Mouse (Mus musculus): ENCODE results near the gene Impg1. TPM values are rescaled to one million over a fixed set of nuclear protein-coding genes. Genes with fewer than 3 reads are reported as not detected.
"Not testable (repeated sequence)": the region's sequence is repeated elsewhere in the genome, so short reads cannot be mapped to it uniquely, and the experiment has no call there.

Impg1 gene
- polyA plus RNA-seq, 1 experiment from 2014 or later: not detected

- Histone ChIP-seq H3K4me1 (no peaks in the 10 kb centered on the region), H3K4me2 (replicated peaks) (no peak overlapping the region)
- no peak; the same call in 1 of the 2 replicates for ATAC-seq (replicated peaks)
Measured at GRCm38 (mm10) chr9:80340927-80341326, 124.4 kb downstream of the Impg1 start.

GRCm38 (mm10) chr9:80338026-80338425 lies 127.3 kb downstream of the Impg1 start:
- Histone ChIP-seq H3K4me3 (no peak overlapping the region), H3K36me3 (no peaks in the 10 kb centered on the region), H3K27me3 (0 out of 2 replicates have a peak, but pooled peaks cover 6% of the 10 kb centered on the region), H3K4me2 (replicated peaks) (no peak overlapping the region), H3K27ac (replicated peaks) (no peak overlapping the region), H3K4me1 (peaks cover 5% of the 10 kb centered on the region; the same call in 1 of the 2 replicates), H3K9me3 (no peaks in the 10 kb centered on the region), H3K9ac (replicated peaks) (no peak overlapping the region)
- 89% methylated on average over 6 of the region's 6 CpGs for WGBS
- ATAC-seq (replicated peaks): no peak

More at GRCm38 (mm10) chr9:80340927-80341326, 124.4 kb downstream of the Impg1 start:
- Histone ChIP-seq H3K9me3 (no peaks in the 10 kb centered on the region), H3K4me3 (no peak overlapping the region), H3K36me3 (no peaks in the 10 kb centered on the region), H3K27ac (replicated peaks) (no peak overlapping the region), H3K9ac (replicated peaks) (no peak overlapping the region), H3K27me3 (no peaks in the 10 kb centered on the region)
- WGBS: 24% methylated on average over 1 of the region's 1 CpGs

GRCm38 (mm10) chr9:80335660-80336357 lies 129.5 kb downstream of the Impg1 start:
- Histone ChIP-seq H3K9ac (replicated peaks) (no peak overlapping the region), H3K36me3 (no peaks in the 10 kb centered on the region), H3K9me3 (no peaks in the 10 kb centered on the region), H3K4me2 (replicated peaks) (no peak overlapping the region), H3K27me3 (0 out of 2 replicates have a peak, but pooled peaks cover 6% of the 10 kb centered on the region), H3K4me3 (no peak overlapping the region), H3K27ac (replicated peaks) (no peak overlapping the region), H3K4me1 (peaks cover 8% of the 10 kb centered on the region)
- no peak for ATAC-seq (replicated peaks)
- WGBS: 89% methylated on average over 13 of the region's 13 CpGs

- Histone ChIP-seq H3K4me1 (peaks cover 8% of the 10 kb centered on the region), H3K9ac (replicated peaks) (no peak overlapping the region), H3K27ac (replicated peaks) (no peak overlapping the region), H3K4me2 (replicated peaks) (no peak overlapping the region), H3K36me3 (no peaks in the 10 kb centered on the region), H3K9me3 (no peaks in the 10 kb centered on the region), H3K27me3 (0 out of 2 replicates have a peak, but pooled peaks cover 6% of the 10 kb centered on the region), H3K4me3 (no peak overlapping the region)
- no peak for ATAC-seq (replicated peaks)
- WGBS: 64% methylated on average over 14 of the region's 14 CpGs
Measured at GRCm38 (mm10) chr9:80333998-80334605, 131.2 kb downstream of the Impg1 start.

- H3K9me3 ChIP-seq: no peaks in the 10 kb centered on the region
- H3K9ac ChIP-seq (replicated peaks): 0 out of 2 replicates have a peak overlapping the region, but pooled peaks have one; percentile 22
- H3K4me3 ChIP-seq: no peak overlapping the region
- no peaks in the 10 kb centered on the region for H3K36me3 ChIP-seq
- H3K4me1 ChIP-seq: peaks cover 8% of the 10 kb centered on the region
- WGBS: 30% methylated on average over 8 of the region's 8 CpGs
- H3K4me2 ChIP-seq (replicated peaks): no peak overlapping the region
- H3K27me3 ChIP-seq: 0 out of 2 replicates have a peak, but pooled peaks cover 6% of the 10 kb centered on the region
- no peak overlapping the region for H3K27ac ChIP-seq (replicated peaks)
- no peak for ATAC-seq (replicated peaks)
Measured at GRCm38 (mm10) chr9:80333466-80333865, 131.8 kb downstream of the Impg1 start.

- peaks cover 8% of the 10 kb centered on the region for H3K4me1 ChIP-seq
- peak; percentile 83 for ATAC-seq (replicated peaks)
- H3K9ac ChIP-seq (replicated peaks): 0 out of 2 replicates have a peak overlapping the region, but pooled peaks have one; percentile 22
- no peak overlapping the region for H3K27ac ChIP-seq (replicated peaks)
- 0 out of 2 replicates have a peak, but pooled peaks cover 6% of the 10 kb centered on the region for H3K27me3 ChIP-seq
- H3K4me2 ChIP-seq (replicated peaks): peak overlapping the region; percentile 50
- no peaks in the 10 kb centered on the region for H3K36me3 ChIP-seq
- WGBS: 14% methylated on average over 14 of the region's 14 CpGs
- peak overlapping the region; percentile 23 for H3K4me3 ChIP-seq
- no peaks in the 10 kb centered on the region for H3K9me3 ChIP-seq
Measured at GRCm38 (mm10) chr9:80332153-80332552, 133.1 kb downstream of the Impg1 start.

- H3K27me3 ChIP-seq; H3K9ac ChIP-seq (replicated peaks); H3K4me1 ChIP-seq; H3K4me2 ChIP-seq (replicated peaks); H3K4me3 ChIP-seq; H3K36me3 ChIP-seq; H3K27ac ChIP-seq (replicated peaks); ATAC-seq (replicated peaks); H3K9me3 ChIP-seq: not testable (repeated sequence)
- WGBS: 96% methylated on average over 2 of the region's 2 CpGs
Measured at GRCm38 (mm10) chr9:80321051-80321887, 144.0 kb downstream of the Impg1 start.

- Histone ChIP-seq H3K4me2 (replicated peaks) (no peak overlapping the region), H3K27ac (replicated peaks) (no peak overlapping the region), H3K9me3 (no peaks in the 10 kb centered on the region), H3K27me3 (no peaks in the 10 kb centered on the region), H3K36me3 (no peaks in the 10 kb centered on the region), H3K4me3 (no peak overlapping the region), H3K9ac (replicated peaks) (no peak overlapping the region), H3K4me1 (no peaks in the 10 kb centered on the region)
- no peak for ATAC-seq (replicated peaks)
- 91% methylated on average over 6 of the region's 6 CpGs for WGBS
Measured at GRCm38 (mm10) chr9:80318027-80318426, 147.3 kb downstream of the Impg1 start.

- Histone ChIP-seq H3K27ac (replicated peaks) (no peak overlapping the region), H3K36me3 (no peaks in the 10 kb centered on the region), H3K9me3 (no peaks in the 10 kb centered on the region), H3K4me1 (no peaks in the 10 kb centered on the region), H3K4me3 (no peak overlapping the region), H3K9ac (replicated peaks) (no peak overlapping the region), H3K27me3 (no peaks in the 10 kb centered on the region), H3K4me2 (replicated peaks) (no peak overlapping the region)
- no peak for ATAC-seq (replicated peaks)
- 95% methylated on average over 6 of the region's 6 CpGs for WGBS
Measured at GRCm38 (mm10) chr9:80315922-80316321, 149.4 kb downstream of the Impg1 start.

- 82% methylated on average over 5 of the region's 5 CpGs for WGBS
- H3K4me2 ChIP-seq (replicated peaks): no peak overlapping the region
Measured at GRCm38 (mm10) chr9:80313610-80314009, 151.7 kb downstream of the Impg1 start.

GRCm38 (mm10) chr9:80307629-80308028 lies 157.7 kb downstream of the Impg1 start:
- no peak overlapping the region for H3K4me2 ChIP-seq (replicated peaks)
- H3K9ac ChIP-seq (replicated peaks): no peak overlapping the region
- 0 out of 2 replicates have a peak, but pooled peaks cover 4% of the 10 kb centered on the region for H3K4me1 ChIP-seq
- ATAC-seq (replicated peaks): peak; percentile 43; the same call in 1 of the 2 replicates
- no peak overlapping the region for H3K4me3 ChIP-seq
- no peaks in the 10 kb centered on the region for H3K27me3 ChIP-seq
- WGBS: 84% methylated on average over 13 of the region's 13 CpGs
- H3K9me3 ChIP-seq: no peaks in the 10 kb centered on the region
- no peaks in the 10 kb centered on the region for H3K36me3 ChIP-seq
- H3K27ac ChIP-seq (replicated peaks): no peak overlapping the region

More at GRCm38 (mm10) chr9:80313610-80314009, 151.7 kb downstream of the Impg1 start:
- Histone ChIP-seq H3K27me3 (no peaks in the 10 kb centered on the region), H3K4me3 (no peak overlapping the region), H3K36me3 (no peaks in the 10 kb centered on the region), H3K27ac (replicated peaks) (no peak overlapping the region), H3K9me3 (no peaks in the 10 kb centered on the region), H3K9ac (replicated peaks) (no peak overlapping the region), H3K4me1 (no peaks in the 10 kb centered on the region)
- no peak for ATAC-seq (replicated peaks)

All from forebrain, embryonic 15.5 days (tissue).